ENCODE assay signal across 25 mouse cellular contexts in genomic region chr6:97610051-97610450, GRCm38 (mm10). TPM values are rescaled to one million over a fixed set of nuclear protein-coding genes. Genes with fewer than 3 reads are reported as not detected.
DNase-seq lines count a peak whose midpoint lies in the region; ATAC-seq and TF ChIP-seq lines count a peak whose summit lies in the region.
"Had no signal": no experiment of that assay in that cellular context is flagged by ENCODE, and none has a peak within 500 bp of the region (broad histone marks: within the 10 kb centered on the region; RNA-seq: fewer than 3 reads in every experiment).

No protein-coding gene starts in this region.

- peaks cover 2% of the 10 kb centered on the region; the same call in 1 of the 2 replicates for H3K27me3 ChIP-seq in hindbrain, embryonic 10.5 days (ENCODE audit: insufficient read depth, poor library complexity, severe bottlenecking)
- H3K27me3 ChIP-seq in hindbrain, postnatal 0 days (ENCODE audit: insufficient read depth, low read length), result no peaks in the 10 kb centered on the region
- H3K27me3 ChIP-seq in hindbrain, embryonic 14.5 days (ENCODE audit: control insufficient read depth, insufficient read depth, low read length), result no peaks in the 10 kb centered on the region
- H3K27me3 ChIP-seq in neural tube, embryonic 14.5 days (ENCODE audit: control insufficient read depth, insufficient read depth, low read length), result no peaks in the 10 kb centered on the region
- H3K27me3 ChIP-seq: embryonic facial prominence, embryonic 12.5 days; lung, embryonic 15.5 days had no signal

- peaks cover 25% of the 10 kb centered on the region; the same call in 1 of the 2 replicates for H3K36me3 ChIP-seq in hindbrain, embryonic 10.5 days
- H3K36me3 ChIP-seq in hindbrain, postnatal 0 days (ENCODE audit: insufficient read depth, low read length), result no peaks in the 10 kb centered on the region
- H3K36me3 ChIP-seq in hindbrain, embryonic 14.5 days (replicated peaks; ENCODE audit: control insufficient read depth, insufficient read depth), result no peaks in the 10 kb centered on the region
- H3K36me3 ChIP-seq in neural tube, embryonic 14.5 days (ENCODE audit: control insufficient read depth, insufficient read depth, low read length), result no peaks in the 10 kb centered on the region
- H3K36me3 ChIP-seq: embryonic facial prominence, embryonic 12.5 days; heart, embryonic 10.5 days; lung, embryonic 15.5 days had no signal

- WGBS in hindbrain, embryonic 10.5 days, result 58% methylated on average over 2 of the region's 2 CpGs
- 34% methylated on average over 2 of the region's 2 CpGs for WGBS in hindbrain, postnatal 0 days
- 18% methylated on average over 2 of the region's 2 CpGs for WGBS in hindbrain, embryonic 14.5 days
- WGBS in neural tube, embryonic 14.5 days, result 20% methylated on average over 2 of the region's 2 CpGs

- H3K4me1 ChIP-seq in hindbrain, embryonic 10.5 days (replicated peaks), result peaks cover 67% of the 10 kb centered on the region
- 0 out of 2 replicates have a peak, but pooled peaks cover 4% of the 10 kb centered on the region for H3K4me1 ChIP-seq in hindbrain, postnatal 0 days (ENCODE audit: insufficient read depth, low read length)
- peaks cover 28% of the 10 kb centered on the region for H3K4me1 ChIP-seq in hindbrain, embryonic 14.5 days (replicated peaks; ENCODE audit: control insufficient read depth, insufficient read depth, low read length)
- H3K4me1 ChIP-seq in neural tube, embryonic 14.5 days (ENCODE audit: control insufficient read depth, insufficient read depth, low read length), result peaks cover 12% of the 10 kb centered on the region; the same call in 1 of the 2 replicates

- DNase-seq in hindbrain, embryonic 10.5 days (ENCODE audit: low spot score), result peak; percentile 27
- no peak for DNase-seq in hindbrain, postnatal 0 days (ENCODE audit: low spot score)
- peak; percentile 15 for DNase-seq in embryo, embryonic 9.5 days (ENCODE audit: extremely low spot score)
- DNase-seq in hindbrain, embryonic 14.5 days (ENCODE audit: low spot score), result no peak
- DNase-seq in layer of hippocampus, adult 8-10 months (ENCODE audit: low spot score in 2 of 2), result no peak
- DNase-seq: adrenal gland, postnatal 36 days; cerebellum, adult 18-20 months; cerebellum, postnatal 25 days; gastrocnemius, postnatal 14 days; heart, postnatal 14 days; kidney, postnatal 36 days; lung, postnatal 4 days; right cerebral cortex, adult 18-20 months had no signal

- no peak overlapping the region for H3K4me2 ChIP-seq in hindbrain, postnatal 0 days (ENCODE audit: low read depth, low read length)
- no peak overlapping the region for H3K4me2 ChIP-seq in hindbrain, embryonic 14.5 days (replicated peaks)
- no peak overlapping the region for H3K4me2 ChIP-seq in neural tube, embryonic 14.5 days (ENCODE audit: low read depth, low read length)
- H3K4me2 ChIP-seq: embryonic facial prominence, embryonic 12.5 days; lung, embryonic 15.5 days had no signal

- H3K27ac ChIP-seq in hindbrain, embryonic 10.5 days, result peak overlapping the region; percentile 66
- H3K27ac ChIP-seq in hindbrain, postnatal 0 days, result no peak overlapping the region
- no peak overlapping the region for H3K27ac ChIP-seq in hindbrain, embryonic 14.5 days
- H3K27ac ChIP-seq in neural tube, embryonic 14.5 days (ENCODE audit: low read depth, low read length), result 0 out of 2 replicates have a peak overlapping the region, but pooled peaks have one; percentile 4
- H3K27ac ChIP-seq: embryonic facial prominence, embryonic 12.5 days; heart, embryonic 10.5 days; liver, embryonic 14.5 days; lung, embryonic 15.5 days; midbrain, embryonic 10.5 days had no signal

- H3K9ac ChIP-seq in hindbrain, postnatal 0 days (replicated peaks; ENCODE audit: low read length), result no peak overlapping the region
- H3K9ac ChIP-seq in hindbrain, embryonic 14.5 days, result no peak overlapping the region
- H3K9ac ChIP-seq in neural tube, embryonic 14.5 days (replicated peaks; ENCODE audit: low read depth, low read length), result no peak overlapping the region
- H3K9ac ChIP-seq: embryonic facial prominence, embryonic 12.5 days; liver, embryonic 14.5 days; lung, embryonic 15.5 days had no signal

- no peak for TF ChIP-seq CTCF in hindbrain, postnatal 0 days (IDR thresholded peaks at IDR 0.05; ENCODE audit: low read depth)

- 0 out of 2 replicates have a peak, but pooled peaks cover 3% of the 10 kb centered on the region for H3K9me3 ChIP-seq in hindbrain, embryonic 10.5 days
- no peaks in the 10 kb centered on the region for H3K9me3 ChIP-seq in hindbrain, postnatal 0 days (ENCODE audit: low read length)
- no peaks in the 10 kb centered on the region for H3K9me3 ChIP-seq in hindbrain, embryonic 14.5 days (ENCODE audit: control insufficient read depth, low read length)
- no peaks in the 10 kb centered on the region; the same call in 1 of the 2 replicates for H3K9me3 ChIP-seq in neural tube, embryonic 14.5 days (ENCODE audit: control insufficient read depth, low read length)
- H3K9me3 ChIP-seq: embryonic facial prominence, embryonic 12.5 days; heart, embryonic 10.5 days; lung, embryonic 15.5 days; midbrain, embryonic 10.5 days had no signal

- H3K4me3 ChIP-seq in hindbrain, embryonic 10.5 days, result no peak overlapping the region
- no peak overlapping the region for H3K4me3 ChIP-seq in hindbrain, postnatal 0 days (ENCODE audit: low read length)
- no peak overlapping the region for H3K4me3 ChIP-seq in hindbrain, embryonic 14.5 days (replicated peaks; ENCODE audit: low read length)
- no peak overlapping the region for H3K4me3 ChIP-seq in neural tube, embryonic 14.5 days (ENCODE audit: low read depth, low read length)
- H3K4me3 ChIP-seq: embryonic facial prominence, embryonic 12.5 days; erythroblast, embryonic 14.5 days; heart, embryonic 10.5 days; lung, embryonic 15.5 days; midbrain, embryonic 10.5 days had no signal

- ATAC-seq in hindbrain, postnatal 0 days, result no peak
- 0 out of 2 replicates have a peak, but pooled peaks have one; percentile 53 for ATAC-seq in hindbrain, embryonic 14.5 days (ENCODE audit: low FRiP score)
- ATAC-seq in neural tube, embryonic 14.5 days (ENCODE audit: low read depth), result peak; percentile 68; the same call in 1 of the 2 replicates
- no peak for ATAC-seq in inflammation-experienced regulatory T-cells, adult 6 months
- ATAC-seq in monocyte, adult 5-6 weeks (replicated peaks; ENCODE audit: insufficient number of reproducible peaks, low FRiP score, low TSS enrichment, poor library complexity, severe bottlenecking), result no peak
- ATAC-seq: forebrain, embryonic 14.5 days; intestine, postnatal 0 days had no signal

RNA-seq across cellular contexts. Expression of gene Frmd4b, which starts 7.3 kb away (rescaled TPM):
- 30.6 and 41.9 TPM in 2 replicates for polyA plus RNA-seq in hindbrain, embryonic 10.5 days (2016; fragmentation: Nextera tagmentation; extraction: Ambion mirVana)
- total RNA-seq in hindbrain, postnatal 0 days (2014; rRNA removed), result 20.2 and 28.7 TPM in 2 replicates
- 12.6 and 13.7 TPM in 2 replicates for polyA plus RNA-seq in hindbrain, postnatal 0 days (2015; fragmentation: Nextera tagmentation; extraction: Ambion mirVana)
- 20.2 and 25.1 TPM in 2 replicates for polyA plus RNA-seq in hindbrain, embryonic 14.5 days (2014; fragmentation: Nextera tagmentation; extraction: Ambion mirVana)
- 26.8 and 31.2 TPM in 2 replicates for polyA plus RNA-seq in neural tube, embryonic 14.5 days (2014; fragmentation: Nextera tagmentation; extraction: Ambion mirVana)
- 10 to 100 TPM; 10.9 to 16.5 (median 12.1) TPM for polyA plus RNA-seq in inflammation-experienced regulatory T-cells, adult 6 months (2017; shearing (Covaris generic))
- 10 to 100 TPM; 30.6 to 39.0 (median 34.4) TPM for total RNA-seq in layer of hippocampus, adult 8-10 months (2022)
- 7.1 to 28.7 TPM (median 8.0 TPM) in 3 replicates for total RNA-seq in monocyte, adult 5-6 weeks (2017)
- polyA plus RNA-seq: C2C12; erythroblast, embryonic 14.5 days had no signal

Comparison
In these comparisons a context has a peak if more than half of its experiments do, and no peak if none do; other contexts are left out.
1. DNase-seq: peak in hindbrain, embryonic 10.5 days (single experiment) and embryo, embryonic 9.5 days (single experiment); none in hindbrain, postnatal 0 days (single experiment), hindbrain, embryonic 14.5 days (single experiment) and layer of hippocampus, adult 8-10 months (0 of 2).
2. H3K27ac ChIP-seq: peak in hindbrain, embryonic 10.5 days (single experiment) and neural tube, embryonic 14.5 days (single experiment); none in hindbrain, postnatal 0 days (single experiment) and hindbrain, embryonic 14.5 days (single experiment).
3. ATAC-seq: peak in hindbrain, embryonic 14.5 days (single experiment) and neural tube, embryonic 14.5 days (single experiment); none in hindbrain, postnatal 0 days (single experiment), inflammation-experienced regulatory T-cells, adult 6 months (single experiment) and monocyte, adult 5-6 weeks (single experiment).